Mouse (Mus musculus): Measurements from ENCODE around the gene Zbtb44. TPM values are rescaled to one million over a fixed set of nuclear protein-coding genes. Genes with fewer than 3 reads are reported as not detected.
"Not testable (repeated sequence)": the region's sequence is repeated elsewhere in the genome, so short reads cannot be mapped to it uniquely, and the experiment has no call there.

The Zbtb44 gene
- polyA plus RNA-seq, 1 experiment from 2014 or later, result 6.3 TPM

- ATAC-seq (replicated peaks; ENCODE audit: insufficient number of reproducible peaks, low FRiP score, low TSS enrichment, low read depth), result no peak
- H3K4me2 ChIP-seq (ENCODE audit: low read depth, low read length), result no peak overlapping the region
- H3K9me3 ChIP-seq (replicated peaks; ENCODE audit: control insufficient read depth, low read length), result no peaks in the 10 kb centered on the region
- H3K27me3 ChIP-seq (ENCODE audit: control insufficient read depth, insufficient read depth, low read length), result no peaks in the 10 kb centered on the region
- H3K27ac ChIP-seq (replicated peaks; ENCODE audit: low read depth, low read length), result no peak overlapping the region
- no peak for DNase-seq (ENCODE audit: low spot score)
- 83% methylated on average over 4 of the region's 4 CpGs for WGBS
- H3K4me3 ChIP-seq (ENCODE audit: low read depth, low read length), result no peak overlapping the region
- no peak overlapping the region for H3K9ac ChIP-seq (replicated peaks; ENCODE audit: low read length)
- no peaks in the 10 kb centered on the region for H3K4me1 ChIP-seq (ENCODE audit: control insufficient read depth, insufficient read depth, low read length)
- H3K36me3 ChIP-seq (replicated peaks; ENCODE audit: control insufficient read depth, insufficient read depth, low read depth, low read length), result no peaks in the 10 kb centered on the region
Measured at GRCm38 (mm10) chr9:31028251-31028650, 2.2 kb upstream of the Zbtb44 start.

GRCm38 (mm10) chr9:31029751-31030511 lies 513 bp upstream of the Zbtb44 start:
- Histone ChIP-seq H3K27me3 (ENCODE audit: control insufficient read depth, insufficient read depth, low read length) (no peaks in the 10 kb centered on the region), H3K9ac (replicated peaks; ENCODE audit: low read length) (peak overlapping the region; percentile 96), H3K4me2 (ENCODE audit: low read depth, low read length) (peak overlapping the region; percentile 62), H3K4me3 (ENCODE audit: low read depth, low read length) (peak overlapping the region; percentile 92), H3K27ac (replicated peaks; ENCODE audit: low read depth, low read length) (peak overlapping the region; percentile 98), H3K4me1 (ENCODE audit: control insufficient read depth, insufficient read depth, low read length) (no peaks in the 10 kb centered on the region), H3K36me3 (replicated peaks; ENCODE audit: control insufficient read depth, insufficient read depth, low read depth, low read length) (no peaks in the 10 kb centered on the region), H3K9me3 (replicated peaks; ENCODE audit: control insufficient read depth, low read length) (no peaks in the 10 kb centered on the region)
- ATAC-seq (replicated peaks; ENCODE audit: insufficient number of reproducible peaks, low FRiP score, low TSS enrichment, low read depth), result peak; percentile 99
- DNase-seq (ENCODE audit: low spot score), result peak; percentile 97
- 1% methylated on average over 47 of the region's 57 CpGs for WGBS

- no peaks in the 10 kb centered on the region for H3K4me1 ChIP-seq (ENCODE audit: control insufficient read depth, insufficient read depth, low read length)
- no peak for DNase-seq (ENCODE audit: low spot score)
- peak overlapping the region; percentile 96 for H3K9ac ChIP-seq (replicated peaks; ENCODE audit: low read length)
- H3K4me2 ChIP-seq (ENCODE audit: low read depth, low read length), result peak overlapping the region; percentile 62
- no peak for ATAC-seq (replicated peaks; ENCODE audit: insufficient number of reproducible peaks, low FRiP score, low TSS enrichment, low read depth)
- no peaks in the 10 kb centered on the region for H3K36me3 ChIP-seq (replicated peaks; ENCODE audit: control insufficient read depth, insufficient read depth, low read depth, low read length)
- H3K27ac ChIP-seq (replicated peaks; ENCODE audit: low read depth, low read length), result no peak overlapping the region
- H3K27me3 ChIP-seq (ENCODE audit: control insufficient read depth, insufficient read depth, low read length), result no peaks in the 10 kb centered on the region
- WGBS, result 15% methylated on average over 8 of the region's 8 CpGs
- H3K4me3 ChIP-seq (ENCODE audit: low read depth, low read length), result peak overlapping the region; percentile 92
- H3K9me3 ChIP-seq (replicated peaks; ENCODE audit: control insufficient read depth, low read length), result no peaks in the 10 kb centered on the region
Measured at GRCm38 (mm10) chr9:31031414-31031843, 985 bp downstream of the Zbtb44 start.

GRCm38 (mm10) chr9:31032546-31032945 lies 2.1 kb downstream of the Zbtb44 start:
- no peak overlapping the region for H3K4me2 ChIP-seq (ENCODE audit: low read depth, low read length)

GRCm38 (mm10) chr9:31050208-31050607 lies 19.8 kb downstream of the Zbtb44 start:
- WGBS, result 92% methylated on average over 5 of the region's 5 CpGs
- DNase-seq (ENCODE audit: low spot score), result no peak

More at GRCm38 (mm10) chr9:31032546-31032945, 2.1 kb downstream of the Zbtb44 start:
- Histone ChIP-seq H3K4me3 (ENCODE audit: low read depth, low read length) (no peak overlapping the region), H3K9ac (replicated peaks; ENCODE audit: low read length) (no peak overlapping the region), H3K27me3 (ENCODE audit: control insufficient read depth, insufficient read depth, low read length) (no peaks in the 10 kb centered on the region), H3K27ac (replicated peaks; ENCODE audit: low read depth, low read length) (no peak overlapping the region), H3K9me3 (replicated peaks; ENCODE audit: control insufficient read depth, low read length) (no peaks in the 10 kb centered on the region), H3K36me3 (replicated peaks; ENCODE audit: control insufficient read depth, insufficient read depth, low read depth, low read length) (no peaks in the 10 kb centered on the region), H3K4me1 (ENCODE audit: control insufficient read depth, insufficient read depth, low read length) (no peaks in the 10 kb centered on the region)
- DNase-seq (ENCODE audit: low spot score) (no peak), ATAC-seq (replicated peaks; ENCODE audit: insufficient number of reproducible peaks, low FRiP score, low TSS enrichment, low read depth) (no peak)

GRCm38 (mm10) chr9:31051509-31051908 lies 21.1 kb downstream of the Zbtb44 start:
- ATAC-seq (replicated peaks; ENCODE audit: insufficient number of reproducible peaks, low FRiP score, low TSS enrichment, low read depth); H3K9ac ChIP-seq (replicated peaks; ENCODE audit: low read length); H3K36me3 ChIP-seq (replicated peaks; ENCODE audit: control insufficient read depth, insufficient read depth, low read depth, low read length); DNase-seq (ENCODE audit: low spot score); H3K4me1 ChIP-seq (ENCODE audit: control insufficient read depth, insufficient read depth, low read length); H3K4me3 ChIP-seq (ENCODE audit: low read depth, low read length); H3K4me2 ChIP-seq (ENCODE audit: low read depth, low read length); H3K9me3 ChIP-seq (replicated peaks; ENCODE audit: control insufficient read depth, low read length); H3K27ac ChIP-seq (replicated peaks; ENCODE audit: low read depth, low read length); H3K27me3 ChIP-seq (ENCODE audit: control insufficient read depth, insufficient read depth, low read length): not testable (repeated sequence)
- 97% methylated on average over 6 of the region's 6 CpGs for WGBS

More at GRCm38 (mm10) chr9:31050208-31050607, 19.8 kb downstream of the Zbtb44 start:
- no peak overlapping the region for H3K27ac ChIP-seq (replicated peaks; ENCODE audit: low read depth, low read length)
- no peaks in the 10 kb centered on the region for H3K27me3 ChIP-seq (ENCODE audit: control insufficient read depth, insufficient read depth, low read length)
- H3K4me3 ChIP-seq (ENCODE audit: low read depth, low read length), result no peak overlapping the region
- H3K9ac ChIP-seq (replicated peaks; ENCODE audit: low read length), result no peak overlapping the region
- ATAC-seq (replicated peaks; ENCODE audit: insufficient number of reproducible peaks, low FRiP score, low TSS enrichment, low read depth), result no peak
- H3K36me3 ChIP-seq (replicated peaks; ENCODE audit: control insufficient read depth, insufficient read depth, low read depth, low read length), result no peaks in the 10 kb centered on the region
- no peaks in the 10 kb centered on the region for H3K4me1 ChIP-seq (ENCODE audit: control insufficient read depth, insufficient read depth, low read length)
- H3K9me3 ChIP-seq (replicated peaks; ENCODE audit: control insufficient read depth, low read length), result no peaks in the 10 kb centered on the region
- H3K4me2 ChIP-seq (ENCODE audit: low read depth, low read length), result no peak overlapping the region

- Histone ChIP-seq H3K9ac (replicated peaks; ENCODE audit: low read length) (no peak overlapping the region), H3K4me1 (ENCODE audit: control insufficient read depth, insufficient read depth, low read length) (no peaks in the 10 kb centered on the region), H3K27me3 (ENCODE audit: control insufficient read depth, insufficient read depth, low read length) (no peaks in the 10 kb centered on the region), H3K4me2 (ENCODE audit: low read depth, low read length) (no peak overlapping the region), H3K27ac (replicated peaks; ENCODE audit: low read depth, low read length) (no peak overlapping the region), H3K4me3 (ENCODE audit: low read depth, low read length) (no peak overlapping the region), H3K9me3 (replicated peaks; ENCODE audit: control insufficient read depth, low read length) (no peaks in the 10 kb centered on the region), H3K36me3 (replicated peaks; ENCODE audit: control insufficient read depth, insufficient read depth, low read depth, low read length) (no peaks in the 10 kb centered on the region)
- no peak for ATAC-seq (replicated peaks; ENCODE audit: insufficient number of reproducible peaks, low FRiP score, low TSS enrichment, low read depth)
- WGBS, result 80% methylated on average over 2 of the region's 2 CpGs
- DNase-seq (ENCODE audit: low spot score), result no peak
Measured at GRCm38 (mm10) chr9:31058723-31059122, 28.3 kb downstream of the Zbtb44 start.

- 98% methylated on average over 8 of the region's 8 CpGs for WGBS
- Histone ChIP-seq H3K9me3 (replicated peaks; ENCODE audit: control insufficient read depth, low read length) (no peaks in the 10 kb centered on the region), H3K9ac (replicated peaks; ENCODE audit: low read length) (no peak overlapping the region), H3K4me3 (ENCODE audit: low read depth, low read length) (no peak overlapping the region), H3K4me1 (ENCODE audit: control insufficient read depth, insufficient read depth, low read length) (no peaks in the 10 kb centered on the region), H3K36me3 (replicated peaks; ENCODE audit: control insufficient read depth, insufficient read depth, low read depth, low read length) (no peaks in the 10 kb centered on the region; the same call in 1 of the 2 replicates), H3K27ac (replicated peaks; ENCODE audit: low read depth, low read length) (no peak overlapping the region), H3K4me2 (ENCODE audit: low read depth, low read length) (no peak overlapping the region), H3K27me3 (ENCODE audit: control insufficient read depth, insufficient read depth, low read length) (no peaks in the 10 kb centered on the region)
- DNase-seq (ENCODE audit: low spot score) (no peak), ATAC-seq (replicated peaks; ENCODE audit: insufficient number of reproducible peaks, low FRiP score, low TSS enrichment, low read depth) (no peak)
Measured at GRCm38 (mm10) chr9:31070706-31071105, 40.3 kb downstream of the Zbtb44 start.

Data from embryonic facial prominence, embryonic 11.5 days (tissue).